Mouse (Mus musculus) G1E-ER4 (cell line): Measurements from ENCODE around the gene Arel1. TPM values are rescaled to one million over a fixed set of nuclear protein-coding genes. Genes with fewer than 3 reads are reported as not detected.

Experiments
- GATA1 ChIP-seq: IDR thresholded peaks from one replicate; pipeline ENCODE4 v1.8.0; 2012; ENCODE audit warnings: low read length, inconsistent platforms
- polyA plus RNA-seq: library from polyadenylated mRNA; stranded (reverse); fragments of >175 nt; gene quantifications from 2 replicates; pipeline ENCODE4 v1.2.3, GENCODE M21; 2012

Arel1 gene
- polyA plus RNA-seq, 1 experiment: 7.5 TPM

DNA sequence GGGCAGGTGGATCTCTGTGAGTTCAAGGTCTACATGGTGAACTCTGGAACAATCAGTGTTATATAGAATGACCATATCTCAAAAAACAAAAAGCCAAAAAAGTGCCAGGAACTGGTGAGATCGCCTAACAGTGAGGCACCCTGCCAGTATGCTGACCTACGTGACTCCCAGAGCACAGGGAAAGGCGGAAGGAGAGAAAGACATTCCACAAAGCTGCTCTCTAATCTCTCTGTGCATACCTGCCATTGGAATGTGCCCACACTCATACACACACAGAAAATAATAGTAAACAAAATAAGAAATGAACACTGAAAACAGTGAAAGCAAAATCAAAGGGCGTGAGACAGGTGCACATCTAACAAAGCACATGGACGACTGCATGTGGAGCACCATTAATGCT lies 35.4 kb downstream of the Arel1 start:
- no peak for TF ChIP-seq GATA1

- no peak for TF ChIP-seq GATA1
Measured at GRCm38 (mm10) chr12:84932210-84932609, 38.5 kb downstream of the Arel1 start.

DNA sequence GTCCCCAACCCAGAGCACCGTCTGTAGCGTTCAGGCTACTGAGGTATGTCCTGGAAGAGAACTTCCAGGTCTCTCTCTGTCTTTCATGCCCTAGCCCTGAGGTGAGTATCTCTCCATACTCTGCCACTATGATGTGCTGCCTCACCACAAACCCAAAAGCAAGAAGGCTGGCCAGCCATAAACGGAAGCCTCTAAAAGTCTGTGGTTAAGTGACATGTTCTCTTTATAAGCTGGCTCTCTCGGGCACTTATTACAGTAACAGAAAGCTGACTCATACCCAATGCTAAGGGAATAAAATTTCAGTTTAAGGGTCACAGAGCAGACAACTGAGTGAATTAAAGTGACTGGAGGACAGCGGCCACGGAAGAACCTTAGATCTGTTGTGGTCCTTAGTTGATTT lies 44.2 kb downstream of the Arel1 start:
- TF ChIP-seq GATA1: no peak

- no peak for TF ChIP-seq GATA1
Measured at GRCm38 (mm10) chr12:84924324-84924723, 46.4 kb downstream of the Arel1 start.

DNA sequence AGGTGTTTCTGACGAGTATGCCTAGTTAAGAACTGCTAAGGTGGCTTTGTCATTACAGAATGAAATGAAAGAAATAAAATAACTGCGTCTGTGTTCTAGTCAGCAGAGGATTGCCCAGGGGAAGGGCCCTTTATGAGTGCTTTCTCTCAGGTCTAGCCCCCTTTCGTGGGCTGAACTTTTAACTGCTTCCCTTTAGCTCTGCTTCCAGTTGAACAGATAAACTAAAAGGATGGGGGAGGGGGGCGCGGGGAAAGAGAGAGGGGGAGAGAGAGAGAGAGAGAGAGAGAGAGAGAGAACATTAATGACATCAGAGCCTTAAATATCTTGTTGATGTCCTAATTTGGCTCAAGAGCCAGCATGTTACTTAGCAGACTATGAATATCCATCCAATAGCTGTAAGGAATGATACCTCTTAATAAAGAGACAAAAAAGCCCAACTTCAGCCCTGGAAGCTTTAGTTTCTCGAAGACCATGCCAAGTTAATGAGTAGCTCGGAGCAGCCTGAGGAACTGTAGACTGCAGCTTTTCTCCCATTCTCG lies 48.8 kb downstream of the Arel1 start:
- TF ChIP-seq GATA1: no peak

DNA sequence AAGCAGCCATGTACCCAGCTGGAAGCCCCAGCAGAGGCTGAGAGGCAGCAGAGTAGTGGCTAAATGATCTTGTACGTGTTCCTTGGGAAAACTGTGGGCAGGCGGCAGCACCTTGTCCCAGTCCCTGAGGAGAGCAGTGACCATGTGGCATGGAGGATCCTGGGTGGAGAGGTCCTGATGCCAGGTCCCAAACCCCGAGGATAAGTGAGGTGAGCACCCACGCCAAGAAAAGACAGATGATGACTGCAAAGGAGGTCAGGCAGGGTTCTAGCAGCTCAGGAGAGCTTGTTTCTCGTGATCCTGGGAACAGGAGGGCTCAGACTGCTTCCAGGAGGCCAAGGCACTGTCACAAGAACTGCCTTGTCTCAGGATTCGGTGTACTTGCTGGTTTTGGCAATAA lies 51.9 kb downstream of the Arel1 start:
- no peak for TF ChIP-seq GATA1

- no peak for TF ChIP-seq GATA1
Measured at GRCm38 (mm10) chr12:84917799-84918198, 52.9 kb downstream of the Arel1 start.

DNA sequence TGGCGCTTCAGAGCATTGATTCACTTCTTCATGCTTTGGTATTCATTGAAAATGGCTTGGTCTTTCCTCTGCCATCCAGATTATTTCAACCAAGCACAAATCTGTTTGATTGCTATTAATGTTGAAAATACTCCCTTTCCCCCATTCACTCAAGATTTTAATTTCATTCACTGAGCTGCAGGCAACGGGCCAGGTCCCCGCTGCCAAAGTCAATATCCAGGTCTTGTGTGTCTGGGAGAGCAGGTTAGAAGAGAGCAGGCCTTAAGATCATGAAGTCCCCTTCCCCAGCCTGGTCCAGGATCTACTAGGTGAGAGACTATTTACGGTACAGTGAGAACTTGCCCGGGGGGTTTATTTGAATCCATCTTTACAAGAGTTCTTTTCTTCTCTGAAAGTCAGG lies 55.7 kb downstream of the Arel1 start:
- TF ChIP-seq GATA1: no peak

DNA sequence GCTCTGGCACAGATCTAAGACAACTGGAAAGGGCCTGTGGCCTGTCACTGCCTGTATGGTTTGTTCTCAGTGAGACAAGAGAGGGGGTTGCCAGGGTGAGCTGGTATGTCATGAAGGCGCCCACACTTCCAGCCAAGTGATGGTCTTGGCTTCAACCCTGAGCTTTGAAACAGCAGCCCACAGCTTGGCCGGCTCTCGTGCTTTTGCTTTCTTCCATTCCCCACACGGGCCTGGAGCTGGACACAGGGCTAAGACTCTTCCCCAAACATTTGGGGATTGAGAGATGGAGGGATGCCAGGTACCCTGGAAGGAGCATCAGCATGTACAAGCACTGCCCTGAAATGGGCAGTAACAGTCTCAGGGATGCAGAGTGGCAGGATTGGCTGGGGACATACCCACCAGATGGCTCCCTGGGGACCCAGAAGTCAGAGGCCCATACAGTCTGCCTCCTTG lies 58.0 kb downstream of the Arel1 start:
- no peak for TF ChIP-seq GATA1

GRCm38 (mm10) chr12:84911640-84912039 lies 59.1 kb downstream of the Arel1 start:
- TF ChIP-seq GATA1: no peak

- no peak for TF ChIP-seq GATA1
Measured at GRCm38 (mm10) chr12:84910066-84910465, 60.6 kb downstream of the Arel1 start.

DNA sequence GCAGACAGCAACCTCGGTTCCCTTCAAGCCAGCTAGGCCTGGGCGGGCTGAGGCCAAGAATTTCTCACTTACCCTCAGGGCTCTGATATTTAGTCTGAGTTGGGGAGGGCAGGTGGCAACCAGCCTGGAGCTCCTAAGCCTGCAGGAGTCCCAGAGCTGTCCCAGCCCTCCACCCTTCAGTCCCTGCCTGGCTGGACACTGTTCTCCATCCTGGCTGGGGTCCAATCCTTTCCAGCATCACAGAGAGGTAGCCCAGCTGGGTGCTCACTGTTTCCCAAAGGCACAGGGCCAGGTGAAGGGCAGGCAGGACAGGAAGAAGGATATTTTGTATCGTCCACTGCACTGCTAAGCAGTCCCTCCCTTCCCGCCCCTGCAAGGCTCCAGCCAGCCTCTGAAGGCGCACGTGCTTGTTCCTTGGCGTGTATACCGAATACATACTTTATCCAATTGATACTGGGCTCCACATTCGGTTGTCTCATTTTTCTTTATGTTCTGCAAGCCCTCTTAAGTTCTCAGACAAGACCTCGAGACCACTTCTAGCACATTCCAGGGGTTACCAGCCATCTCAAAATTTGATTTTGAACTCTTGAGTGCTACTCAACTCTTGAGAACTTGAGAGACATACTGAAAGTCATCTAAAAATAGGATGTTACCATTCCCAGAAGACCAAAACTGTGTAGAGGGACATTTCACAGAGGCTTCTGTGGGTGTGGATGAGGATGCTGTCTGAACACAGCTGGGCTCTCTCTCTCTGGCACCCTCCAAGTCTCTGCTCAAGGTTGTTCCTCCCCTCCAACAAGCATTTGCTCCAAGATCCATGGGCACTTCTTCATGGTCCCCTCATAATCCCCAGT lies 62.8 kb downstream of the Arel1 start:
- TF ChIP-seq GATA1: no peak

DNA sequence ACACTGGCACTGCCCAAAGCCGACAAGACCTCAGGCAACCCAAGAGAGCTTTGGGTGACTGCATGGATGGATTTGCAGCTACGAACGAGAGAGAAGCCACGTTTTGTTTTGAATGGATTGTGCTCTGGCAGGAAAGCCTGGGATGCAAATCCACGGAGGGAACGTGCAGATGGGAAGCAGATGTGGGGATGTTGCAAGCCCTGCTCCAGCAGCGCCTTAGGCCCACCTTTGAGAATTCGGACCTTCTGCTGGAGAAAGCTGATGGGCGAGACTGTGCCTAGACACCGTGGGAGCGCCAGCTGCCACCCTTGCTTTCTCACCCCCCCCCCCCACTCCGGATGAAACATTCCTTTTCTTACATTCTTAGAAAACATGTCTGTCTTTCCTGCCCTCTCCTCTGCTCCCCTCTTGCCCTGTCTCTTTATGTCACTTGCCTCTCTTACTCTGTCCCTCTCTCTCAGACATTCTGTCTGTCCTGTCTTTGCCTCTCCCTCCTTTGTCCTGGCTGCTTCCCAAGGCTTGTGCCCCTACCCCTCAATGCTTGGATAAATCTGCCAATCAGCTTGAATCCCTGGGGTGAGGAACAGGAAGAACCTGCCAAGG lies 63.6 kb downstream of the Arel1 start:
- TF ChIP-seq GATA1: no peak

DNA sequence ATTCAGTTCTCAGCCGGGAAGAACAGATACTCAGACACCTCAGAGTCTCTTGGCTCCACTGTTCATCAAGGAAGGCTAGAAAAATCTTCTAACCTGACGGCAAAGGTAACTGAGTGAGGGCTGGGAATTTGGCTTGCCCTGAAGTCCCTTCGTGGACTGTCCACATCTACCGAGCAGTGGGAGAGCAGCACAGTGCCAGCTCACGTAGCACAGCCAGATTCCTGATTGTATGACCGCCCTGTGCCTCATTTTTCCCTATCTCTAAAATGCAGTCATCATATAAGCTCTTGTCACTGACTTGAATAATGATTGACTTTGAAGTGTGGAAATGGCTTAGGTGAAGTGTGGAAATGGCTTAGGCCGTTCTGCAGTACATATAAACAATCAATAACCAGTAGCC lies 66.3 kb downstream of the Arel1 start:
- TF ChIP-seq GATA1: no peak

DNA sequence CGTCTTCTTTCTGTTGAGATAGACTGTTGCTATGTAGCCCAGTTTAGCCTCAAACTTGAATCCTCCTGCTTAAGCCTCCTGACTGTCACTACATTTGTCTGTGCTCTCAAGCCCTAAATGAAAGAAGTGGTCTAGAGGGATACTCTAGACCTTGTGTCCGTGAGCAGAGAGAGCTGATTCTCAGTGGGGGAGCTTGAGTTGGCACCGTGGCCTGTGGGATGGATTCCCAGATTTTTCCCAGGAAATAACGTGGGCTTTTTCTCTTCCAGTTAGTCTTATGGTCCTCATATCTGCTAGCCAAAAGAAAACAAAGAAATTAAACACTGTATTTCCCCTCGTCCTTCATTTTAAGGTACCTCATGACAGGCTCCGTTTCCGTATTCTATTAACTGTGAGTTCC lies 70.4 kb downstream of the Arel1 start:
- no peak for TF ChIP-seq GATA1

DNA sequence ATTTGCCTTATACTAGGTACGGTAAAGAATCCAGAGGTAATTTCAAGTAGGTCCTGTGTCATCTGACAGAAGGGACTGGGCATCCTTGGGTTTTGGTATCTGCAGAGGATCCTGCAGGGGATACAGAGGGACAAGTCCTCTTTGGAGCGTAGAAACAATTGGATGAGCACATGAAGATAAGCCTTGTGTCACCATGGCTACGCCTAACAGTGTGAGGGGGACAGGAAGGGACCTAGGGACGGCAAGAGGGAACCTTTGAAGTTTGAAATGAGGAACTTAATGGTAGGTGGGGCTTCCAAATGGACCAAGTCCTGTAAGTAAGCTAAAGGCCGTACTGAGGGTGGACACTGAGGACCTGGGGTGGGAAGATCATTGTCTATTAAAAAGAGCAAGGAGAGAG lies 73.4 kb downstream of the Arel1 start:
- TF ChIP-seq GATA1: no peak

DNA sequence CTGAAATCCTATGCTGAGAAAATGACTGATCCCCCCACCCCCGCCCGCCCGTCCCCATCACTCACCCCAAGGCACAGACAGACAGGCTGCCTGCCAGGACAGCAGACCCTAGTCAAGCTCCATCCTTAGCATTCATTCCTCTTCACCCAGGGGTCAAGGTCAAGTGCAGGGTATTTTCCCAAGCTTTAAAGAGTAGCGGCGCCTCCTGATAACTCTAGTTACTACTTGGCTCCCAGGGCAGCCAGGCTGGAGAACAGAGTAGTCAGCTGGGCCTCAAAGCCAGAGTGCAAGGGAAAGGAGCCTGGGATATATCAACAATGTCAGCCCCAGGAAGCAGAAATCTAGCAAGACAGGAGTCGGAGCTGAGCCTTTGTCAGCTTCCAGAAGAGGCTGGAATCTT lies 74.5 kb downstream of the Arel1 start:
- TF ChIP-seq GATA1: no peak
